In the genomic region with DNA sequence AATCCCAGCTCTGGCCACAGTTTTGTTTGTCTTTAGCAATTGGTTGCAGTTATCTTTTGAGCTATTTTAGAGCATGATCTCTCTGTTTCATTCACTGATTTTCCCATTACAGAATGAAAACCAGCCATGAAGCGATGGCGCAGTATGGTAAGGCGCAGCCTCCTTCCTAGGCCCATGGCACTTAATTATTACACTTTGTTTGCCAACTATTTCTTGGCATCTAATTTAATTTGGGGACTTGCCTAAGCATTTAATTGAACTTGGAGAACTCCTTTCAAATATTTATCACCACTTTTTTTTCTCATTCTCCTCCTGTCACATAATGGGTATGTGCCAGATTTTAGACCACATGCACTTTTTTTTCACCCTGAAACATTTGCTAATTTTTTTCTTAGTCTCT, we compare ENCODE assay signal across 21 mouse cellular contexts.
DNase-seq lines count a peak whose midpoint lies in the region; ATAC-seq and TF ChIP-seq lines count a peak whose summit lies in the region.
"Had no signal": no experiment of that assay in that cellular context is flagged by ENCODE, and none has a peak within 500 bp of the region (broad histone marks: within the 10 kb centered on the region; RNA-seq: fewer than 3 reads in every experiment).

No protein-coding gene starts in this region.

- TF ChIP-seq POLR2A in brain, embryonic 14.5 days (IDR thresholded peaks at IDR 0.05; ENCODE audit: borderline replicate concordance, extremely low read depth, insufficient read depth, insufficient read length, poor library complexity, severe bottlenecking): no peak

- WGBS in forebrain, embryonic 15.5 days: 67% methylated on average over 3 of the region's 3 CpGs
- WGBS in forebrain, embryonic 11.5 days: 97% methylated on average over 3 of the region's 3 CpGs
- 53% methylated on average over 3 of the region's 3 CpGs for WGBS in forebrain, postnatal 0 days

- no peak overlapping the region for H3K4me2 ChIP-seq in forebrain, embryonic 15.5 days (replicated peaks)
- no peak overlapping the region for H3K4me2 ChIP-seq in forebrain, embryonic 11.5 days (ENCODE audit: low read depth, low read length, severe bottlenecking)
- H3K4me2 ChIP-seq in forebrain, postnatal 0 days (ENCODE audit: low read depth): no peak overlapping the region
- H3K4me2 ChIP-seq: heart, embryonic 12.5 days; heart, embryonic 15.5 days; hindbrain, embryonic 13.5 days had no signal

- peak; percentile 3 to 5 for DNase-seq in cerebellum, postnatal 10 days
- DNase-seq in cerebellum, adult 11 months: no peak
- no peak for DNase-seq in forebrain, embryonic 11.5 days (ENCODE audit: low spot score)
- DNase-seq in brain, embryonic 14.5 days (ENCODE audit: low read depth): peak; percentile 83
- peak; percentile 18 for DNase-seq in forebrain, postnatal 0 days
- no peak for DNase-seq in left cerebral cortex, adult 11 months (ENCODE audit: low spot score)
- DNase-seq: adrenal gland, adult 8-10 months; adrenal gland, postnatal 25 days; cerebellum, adult 11-12 months; cerebellum, adult 8-10 months; gastrocnemius, postnatal 25 days; heart, adult 18-20 months; heart, postnatal 10 days; heart, postnatal 36 days had no signal

- no peaks in the 10 kb centered on the region for H3K36me3 ChIP-seq in forebrain, embryonic 15.5 days
- no peaks in the 10 kb centered on the region for H3K36me3 ChIP-seq in forebrain, embryonic 11.5 days (ENCODE audit: control insufficient read depth, insufficient read depth, low read length)
- no peaks in the 10 kb centered on the region for H3K36me3 ChIP-seq in forebrain, postnatal 0 days (ENCODE audit: insufficient read depth)
- H3K36me3 ChIP-seq: heart, embryonic 12.5 days; heart, embryonic 15.5 days; hindbrain, embryonic 10.5 days; hindbrain, embryonic 13.5 days had no signal

- no peak overlapping the region for H3K27ac ChIP-seq in forebrain, embryonic 15.5 days (replicated peaks)
- no peak overlapping the region for H3K27ac ChIP-seq in forebrain, embryonic 11.5 days (ENCODE audit: low read depth, low read length)
- no peak overlapping the region for H3K27ac ChIP-seq in forebrain, postnatal 0 days (ENCODE audit: low read depth, low read length)
- H3K27ac ChIP-seq: heart, embryonic 15.5 days; hindbrain, embryonic 10.5 days; hindbrain, embryonic 13.5 days had no signal

- ATAC-seq in forebrain, embryonic 15.5 days (replicated peaks): peak; percentile 74
- no peak for ATAC-seq in forebrain, embryonic 11.5 days (replicated peaks; ENCODE audit: low FRiP score)
- ATAC-seq in forebrain, postnatal 0 days: no peak
- ATAC-seq: activated CD4-positive, CD25-positive, alpha-beta regulatory T cell, adult 4 months; intestine, postnatal 0 days had no signal

- H3K9ac ChIP-seq in forebrain, embryonic 15.5 days (replicated peaks): no peak overlapping the region
- no peak overlapping the region for H3K9ac ChIP-seq in forebrain, embryonic 11.5 days (ENCODE audit: low read length)
- H3K9ac ChIP-seq in forebrain, postnatal 0 days: no peak overlapping the region
- H3K9ac ChIP-seq: heart, embryonic 12.5 days; heart, embryonic 15.5 days; hindbrain, embryonic 13.5 days had no signal

- no peaks in the 10 kb centered on the region for H3K9me3 ChIP-seq in forebrain, embryonic 15.5 days
- H3K9me3 ChIP-seq in forebrain, embryonic 11.5 days (ENCODE audit: control insufficient read depth, low read length): no peaks in the 10 kb centered on the region
- no peaks in the 10 kb centered on the region for H3K9me3 ChIP-seq in forebrain, postnatal 0 days (ENCODE audit: low read length)
- H3K9me3 ChIP-seq: heart, embryonic 12.5 days; heart, embryonic 15.5 days; hindbrain, embryonic 10.5 days; hindbrain, embryonic 13.5 days had no signal

- H3K4me1 ChIP-seq in forebrain, embryonic 15.5 days: no peaks in the 10 kb centered on the region
- no peaks in the 10 kb centered on the region for H3K4me1 ChIP-seq in forebrain, embryonic 11.5 days (replicated peaks; ENCODE audit: control insufficient read depth, insufficient read depth, low read length)
- H3K4me1 ChIP-seq in forebrain, postnatal 0 days (ENCODE audit: insufficient read depth): no peaks in the 10 kb centered on the region
- H3K4me1 ChIP-seq: heart, embryonic 12.5 days; heart, embryonic 15.5 days; hindbrain, embryonic 10.5 days; hindbrain, embryonic 13.5 days had no signal

- H3K27me3 ChIP-seq in forebrain, embryonic 15.5 days: no peaks in the 10 kb centered on the region
- H3K27me3 ChIP-seq in forebrain, embryonic 11.5 days (ENCODE audit: control insufficient read depth, insufficient read depth, low read length): no peaks in the 10 kb centered on the region
- no peaks in the 10 kb centered on the region for H3K27me3 ChIP-seq in forebrain, postnatal 0 days (ENCODE audit: insufficient read depth, low read length)
- H3K27me3 ChIP-seq: heart, embryonic 12.5 days; heart, embryonic 15.5 days; hindbrain, embryonic 13.5 days had no signal

- no peak overlapping the region for H3K4me3 ChIP-seq in forebrain, embryonic 15.5 days
- H3K4me3 ChIP-seq in forebrain, embryonic 11.5 days (ENCODE audit: low read depth, low read length): no peak overlapping the region
- no peak overlapping the region for H3K4me3 ChIP-seq in forebrain, postnatal 0 days (ENCODE audit: low read depth, low read length)
- H3K4me3 ChIP-seq: heart, embryonic 12.5 days; heart, embryonic 15.5 days; hindbrain, embryonic 10.5 days; hindbrain, embryonic 13.5 days had no signal

- no peak for TF ChIP-seq CTCF in brain, embryonic 14.5 days (IDR thresholded peaks at IDR 0.05; ENCODE audit: borderline replicate concordance, extremely low read depth, insufficient read depth, insufficient read length)
- no peak for TF ChIP-seq CTCF in forebrain, postnatal 0 days (IDR thresholded peaks at IDR 0.05; ENCODE audit: low read depth)

Comparison
In these comparisons a context has a peak if more than half of its experiments do, and no peak if none do; other contexts are left out.
1. DNase-seq: peak in cerebellum, postnatal 10 days (2 of 2), brain, embryonic 14.5 days (single experiment) and forebrain, postnatal 0 days (single experiment); none in cerebellum, adult 11 months (single experiment), forebrain, embryonic 11.5 days (single experiment) and left cerebral cortex, adult 11 months (single experiment).